ENCODE assay signal across 20 mouse cellular contexts in the genomic region with DNA sequence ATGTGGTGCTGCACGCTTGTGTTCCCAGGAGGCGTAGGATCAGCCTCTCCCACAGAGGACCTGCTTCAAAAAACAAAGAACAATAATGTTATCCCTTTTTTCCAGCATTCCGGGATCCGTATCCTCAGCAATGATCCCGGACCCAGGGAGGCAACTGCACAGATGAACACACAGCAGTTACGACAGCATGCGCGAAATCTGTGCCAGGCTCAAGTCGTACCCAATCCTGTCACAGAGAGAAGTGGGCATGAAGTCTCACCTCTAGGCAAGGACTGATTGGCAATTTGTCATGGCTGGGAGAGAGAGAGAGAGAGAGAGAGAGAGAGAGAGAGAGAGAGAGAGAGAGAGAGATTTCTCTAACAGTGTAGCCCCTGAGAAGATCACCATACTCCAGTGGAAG. TPM values are rescaled to one million over a fixed set of nuclear protein-coding genes. Genes with fewer than 3 reads are reported as not detected.
A peak's percentile ranks its signal among the peaks of the same experiment; 100 is the strongest.
DNase-seq lines count a peak whose midpoint lies in the region; ATAC-seq lines count a peak whose summit lies in the region.
"Had no signal": no experiment of that assay in that cellular context is flagged by ENCODE, and none has a peak within 500 bp of the region (broad histone marks: within the 10 kb centered on the region; RNA-seq: fewer than 3 reads in every experiment).

No protein-coding gene starts in this region.

- no peaks in the 10 kb centered on the region for H3K27me3 ChIP-seq in kidney, embryonic 14.5 days (ENCODE audit: control insufficient read depth, insufficient read depth, low read length)
- no peaks in the 10 kb centered on the region for H3K27me3 ChIP-seq in kidney, embryonic 15.5 days
- H3K27me3 ChIP-seq: midbrain, embryonic 13.5 days; neural tube, embryonic 13.5 days had no signal

- no peaks in the 10 kb centered on the region for H3K9me3 ChIP-seq in kidney, embryonic 14.5 days (ENCODE audit: control insufficient read depth, low read length)
- H3K9me3 ChIP-seq in kidney, embryonic 15.5 days (replicated peaks), result no peaks in the 10 kb centered on the region
- H3K9me3 ChIP-seq: limb, embryonic 10.5 days; midbrain, embryonic 13.5 days; neural tube, embryonic 13.5 days had no signal

- no peak overlapping the region for H3K4me3 ChIP-seq in kidney, embryonic 14.5 days (ENCODE audit: low read length)
- H3K4me3 ChIP-seq in kidney, embryonic 15.5 days (replicated peaks), result no peak overlapping the region
- H3K4me3 ChIP-seq: gastrocnemius, adult 2 months; limb, embryonic 10.5 days; midbrain, embryonic 13.5 days; neural tube, embryonic 13.5 days had no signal

- WGBS in kidney, embryonic 14.5 days, result 74% methylated on average over 9 of the region's 9 CpGs
- WGBS in kidney, embryonic 15.5 days, result 79% methylated on average over 9 of the region's 9 CpGs

- no peak overlapping the region for H3K4me2 ChIP-seq in kidney, embryonic 14.5 days (replicated peaks; ENCODE audit: low read depth, low read length)
- H3K4me2 ChIP-seq in kidney, embryonic 15.5 days, result no peak overlapping the region
- H3K4me2 ChIP-seq: midbrain, embryonic 13.5 days; neural tube, embryonic 13.5 days had no signal

- ATAC-seq in kidney, embryonic 14.5 days (ENCODE audit: low FRiP score, low TSS enrichment), result 0 out of 2 replicates have a peak, but pooled peaks have one; percentile 16
- no peak for ATAC-seq in kidney, embryonic 15.5 days (replicated peaks; ENCODE audit: low FRiP score)
- ATAC-seq: liver, postnatal 0 days; midbrain, embryonic 13.5 days had no signal

- H3K4me1 ChIP-seq in kidney, embryonic 14.5 days (ENCODE audit: control insufficient read depth, insufficient read depth, low read length), result 0 out of 2 replicates have a peak, but pooled peaks cover 3% of the 10 kb centered on the region
- peaks cover 10% of the 10 kb centered on the region; the same call in 1 of the 2 replicates for H3K4me1 ChIP-seq in kidney, embryonic 15.5 days
- H3K4me1 ChIP-seq: limb, embryonic 10.5 days; midbrain, embryonic 13.5 days; neural tube, embryonic 13.5 days had no signal

- no peaks in the 10 kb centered on the region for H3K36me3 ChIP-seq in kidney, embryonic 14.5 days (ENCODE audit: control insufficient read depth, insufficient read depth, low read length)
- no peaks in the 10 kb centered on the region for H3K36me3 ChIP-seq in kidney, embryonic 15.5 days
- H3K36me3 ChIP-seq: limb, embryonic 10.5 days; midbrain, embryonic 13.5 days; neural tube, embryonic 13.5 days had no signal

- no peak overlapping the region for H3K9ac ChIP-seq in kidney, embryonic 14.5 days (ENCODE audit: low read depth, low read length)
- H3K9ac ChIP-seq in kidney, embryonic 15.5 days, result no peak overlapping the region
- H3K9ac ChIP-seq: liver, postnatal 0 days; midbrain, embryonic 13.5 days; neural tube, embryonic 13.5 days had no signal

- H3K27ac ChIP-seq in kidney, embryonic 14.5 days (ENCODE audit: low read depth, low read length), result no peak overlapping the region
- no peak overlapping the region for H3K27ac ChIP-seq in kidney, embryonic 15.5 days
- H3K27ac ChIP-seq: gastrocnemius, adult 2 months; limb, embryonic 10.5 days; midbrain, embryonic 13.5 days; neural tube, embryonic 13.5 days had no signal

- DNase-seq in cerebellum, adult 11 months, result peak; percentile 79
- DNase-seq in cerebellum, adult 9-11 months, result peak; percentile 91
- peak; percentile 34 to 52 for DNase-seq in layer of hippocampus, postnatal 14 days (ENCODE audit: low spot score in 2 of 2)
- DNase-seq in urinary bladder, adult 18-20 months (ENCODE audit: low spot score in 2 of 2), result no peak
- DNase-seq in left cerebral cortex, adult 11 months (ENCODE audit: low spot score), result no peak
- DNase-seq: B cell, adult 2 months; gastrocnemius, adult 2 months; heart, adult 18-20 months; heart, postnatal 36 days; kidney, adult 2 months; kidney, postnatal 25 days; liver, postnatal 0 days; lung, postnatal 10 days had no signal

RNA-seq across cellular contexts. Expression of a gene that starts 31.0 kb away (rescaled TPM):
- polyA plus RNA-seq in kidney, embryonic 14.5 days (2014; fragmentation: Nextera tagmentation; extraction: Ambion mirVana), result 0.84 and 0.90 TPM in 2 replicates
- polyA plus RNA-seq in kidney, embryonic 15.5 days (2015; fragmentation: Nextera tagmentation; extraction: Ambion mirVana), result 1.0 TPM in 2 replicates
- 10 to 100 TPM; 28.6 to 30.5 TPM for total RNA-seq in layer of hippocampus, postnatal 14 days (2021)
- total RNA-seq: megakaryocyte progenitor cell, adult 5-6 weeks had no signal
- polyA plus RNA-seq: heart, embryonic 14.5 days; limb, embryonic 10.5 days had no signal

Comparison
In these comparisons a context has a peak if more than half of its experiments do, and no peak if none do; other contexts are left out.
1. DNase-seq: peak in cerebellum, adult 11 months (single experiment), cerebellum, adult 9-11 months (single experiment) and layer of hippocampus, postnatal 14 days (2 of 2); none in urinary bladder, adult 18-20 months (0 of 2) and left cerebral cortex, adult 11 months (single experiment).